Mouse (Mus musculus) ES-E14 (cell line): ENCODE measurements around the gene Tanc1. TPM values are rescaled to one million over a fixed set of nuclear protein-coding genes. Genes with fewer than 3 reads are reported as not detected.

Experiments
- DNase-seq: peaks from one replicate; pipeline ENCODE4 v3.0.0-alpha.2; 2013; ENCODE audit warnings: low read depth, low spot score
- H3K27ac ChIP-seq: 2 replicates; pipeline ENCODE4 v1.5.1; 2012; ENCODE audit warnings: low read depth, mild to moderate bottlenecking, low read length, moderate library complexity, mixed read lengths; ENCODE audit not compliant: poor library complexity, insufficient read depth, severe bottlenecking
- H3K36me3 ChIP-seq: 2 replicates; pipeline ENCODE4 v1.6.1; 2012; ENCODE audit warnings: mild to moderate bottlenecking, low read length, moderate library complexity, mixed read lengths; ENCODE audit not compliant: control insufficient read depth, poor library complexity, insufficient read depth, severe bottlenecking
- H3K4me1 ChIP-seq, 2 experiments: fragments of 150-350 bp in 1 of 2; sonication (generic) in 1 of 2; 2 replicates each; pipeline ENCODE4 v1.6.1; 2012; ENCODE audit warnings: low read length in 2 of 2, mild to moderate bottlenecking in 1 of 2, mixed read lengths in 1 of 2; ENCODE audit not compliant: control insufficient read depth in 2 of 2, insufficient read depth in 2 of 2, poor library complexity in 1 of 2
- H3K4me3 ChIP-seq, 2 experiments: fragments of 150-350 bp in 1 of 2; sonication (generic) in 1 of 2; 2 replicates each; pipeline ENCODE4 v1.5.1; 2012; ENCODE audit warnings: low read length in 2 of 2, low read depth in 1 of 2, mild to moderate bottlenecking in 1 of 2, mixed read lengths in 1 of 2; ENCODE audit not compliant: insufficient read depth in 1 of 2, poor library complexity in 1 of 2, severe bottlenecking in 1 of 2
- H3K9ac ChIP-seq: 2 replicates; pipeline ENCODE4 v1.6.1; 2012; ENCODE audit warnings: low read depth, mild to moderate bottlenecking, low read length, mixed read lengths; ENCODE audit not compliant: poor library complexity, insufficient read depth, severe bottlenecking
- H3K9me3 ChIP-seq: fragments of 150-350 bp; sonication (generic); 2 replicates; pipeline ENCODE4 v1.6.1; 2012; ENCODE audit warnings: low read depth, mild to moderate bottlenecking, low read length; ENCODE audit not compliant: control insufficient read depth, insufficient read depth
- CHD2 ChIP-seq: IDR thresholded peaks from 2 replicates; pipeline ENCODE4 v1.6.1; 2014; ENCODE audit warnings: mild to moderate bottlenecking, low read depth, low read length, inconsistent platforms
- HCFC1 ChIP-seq: IDR thresholded peaks from 2 replicates; pipeline ENCODE4 v1.6.1; 2012; ENCODE audit warnings: low read length, inconsistent platforms, borderline replicate concordance; ENCODE audit not compliant: insufficient read depth
- MAFK ChIP-seq: IDR thresholded peaks from 2 replicates; pipeline ENCODE4 v1.6.1; 2014; ENCODE audit warnings: mild to moderate bottlenecking, low read depth, low read length, inconsistent platforms; ENCODE audit not compliant: insufficient read depth
- ZC3H11A ChIP-seq: IDR thresholded peaks from 2 replicates; pipeline ENCODE4 v1.6.1; 2012; ENCODE audit warnings: low read depth, mild to moderate bottlenecking, inconsistent platforms, low read length, borderline replicate concordance
- ZNF384 ChIP-seq: IDR thresholded peaks from 2 replicates; pipeline ENCODE4 v1.6.1; 2012; ENCODE audit warnings: low read depth, low read length, inconsistent platforms
- in situ Hi-C, 2 experiments: fragments of 600-800 bp; cut with MboI; formaldehyde crosslinking; loops; one replicate each; pipeline ENCODE4 v1.15.1; 2025; ENCODE audit warnings: low sequenced_read_pairs in 2 of 2, inconsistent platforms in 1 of 2; ENCODE audit not compliant: unreplicated experiment in 2 of 2
- total RNA-seq: library from RNA; depleted of rRNA; stranded (reverse); fragments of 300-350 nt; gene quantifications from 2 replicates; pipeline ENCODE4 v1.2.3, GENCODE M21; 2012

Tanc1 gene
- total RNA-seq, 1 experiment, result 28.2 TPM

DNA sequence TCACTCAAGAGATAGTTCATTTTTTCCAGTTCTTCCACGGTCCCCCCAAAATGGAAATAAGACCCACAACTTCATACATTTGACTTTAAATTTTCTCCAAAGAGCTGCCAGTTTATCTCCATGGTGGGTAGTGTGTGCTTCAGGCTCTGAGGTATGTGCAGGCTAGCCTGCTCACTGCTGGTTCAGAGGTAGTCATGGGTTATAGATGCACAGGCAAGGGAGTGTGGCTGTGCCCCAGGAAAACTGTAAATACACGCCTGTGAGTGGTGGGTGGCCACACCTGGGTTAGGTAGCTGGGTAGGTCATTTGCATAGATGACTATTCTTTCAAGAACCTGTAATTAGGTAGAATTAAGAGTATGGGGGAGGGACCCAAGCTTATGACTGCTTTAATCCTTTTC, 227.9 kb downstream of the Tanc1 start:
- Histone ChIP-seq H3K27ac (no peak overlapping the region), H3K4me1 (peaks cover 2 to 13% of the 10 kb centered on the region in 2 experiments; a peak in 2 of 4 replicates), H3K9me3 (no peaks in the 10 kb centered on the region), H3K4me3 (no peak overlapping the region), H3K9ac (no peak overlapping the region), H3K36me3 (peaks cover 53% of the 10 kb centered on the region)
- no peak for DNase-seq
- TF ChIP-seq ZC3H11A (no peak), HCFC1 (no peak), CHD2 (no peak), ZNF384 (no peak), MAFK (no peak)
- in situ Hi-C loops, result no loop called here

DNA sequence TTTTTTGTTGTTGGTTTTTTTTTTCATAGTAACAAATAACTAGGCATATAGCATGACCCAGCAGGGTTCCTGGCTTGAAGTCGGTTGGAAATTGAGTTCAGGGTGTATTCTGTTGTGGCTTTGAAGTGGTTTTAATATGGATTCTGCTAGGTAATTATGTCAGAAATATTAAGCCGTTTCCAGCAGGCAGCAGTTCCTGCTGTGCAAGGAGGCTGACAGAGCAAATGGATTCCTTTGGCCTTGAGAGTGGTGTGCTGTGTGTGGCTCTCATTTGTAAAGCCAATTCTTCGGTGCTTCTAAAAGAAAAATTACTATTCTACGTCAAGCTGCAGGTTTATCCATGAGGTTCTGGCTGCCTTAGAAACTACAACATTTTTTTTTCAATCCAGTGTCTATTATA, 228.3 kb downstream of the Tanc1 start:
- H3K9ac ChIP-seq, result no peak overlapping the region
- no peak overlapping the region for H3K27ac ChIP-seq
- peaks cover 2 to 13% of the 10 kb centered on the region in 2 experiments; a peak in 2 of 4 replicates for H3K4me1 ChIP-seq
- TF ChIP-seq ZNF384, result no peak
- no peak for TF ChIP-seq ZC3H11A
- no peak for TF ChIP-seq HCFC1
- TF ChIP-seq MAFK, result no peak
- no peak for TF ChIP-seq CHD2
- DNase-seq, result no peak
- in situ Hi-C loops, result no loop called here
- H3K36me3 ChIP-seq, result peaks cover 52% of the 10 kb centered on the region
- no peaks in the 10 kb centered on the region for H3K9me3 ChIP-seq
- H3K4me3 ChIP-seq, result no peak overlapping the region

GRCm38 (mm10) chr2:59841189-59841939, 229.5 kb downstream of the Tanc1 start:
- Histone ChIP-seq H3K27ac (0 out of 2 replicates have a peak overlapping the region, but pooled peaks have one; percentile 36), H3K4me3 (peak overlapping the region in 1 of 2 experiments; percentile 20; a peak in 1 of 4 replicates), H3K36me3 (peaks cover 52% of the 10 kb centered on the region), H3K4me1 (peaks cover 2 to 13% of the 10 kb centered on the region in 2 experiments; a peak in 2 of 4 replicates), H3K9ac (no peak overlapping the region), H3K9me3 (no peaks in the 10 kb centered on the region)
- in situ Hi-C loops, result no loop called here
- TF ChIP-seq ZC3H11A (no peak), MAFK (peak; percentile 72)
- peak; percentile 50 for DNase-seq

GRCm38 (mm10) chr2:59841944-59842343, 230.1 kb downstream of the Tanc1 start:
- 0 out of 2 replicates have a peak overlapping the region, but pooled peaks have one; percentile 36 for H3K27ac ChIP-seq
- H3K36me3 ChIP-seq, result peaks cover 46% of the 10 kb centered on the region
- TF ChIP-seq CHD2 (no peak), MAFK (no peak), ZNF384 (no peak), HCFC1 (no peak), ZC3H11A (no peak)
- no peaks in the 10 kb centered on the region for H3K9me3 ChIP-seq
- peaks cover 2 to 13% of the 10 kb centered on the region in 2 experiments; a peak in 2 of 4 replicates for H3K4me1 ChIP-seq
- no peak for DNase-seq
- no peak overlapping the region for H3K4me3 ChIP-seq
- in situ Hi-C loops, result no loop called here
- H3K9ac ChIP-seq, result no peak overlapping the region
